11 mouse cellular contexts compared by ENCODE assay signal in the genomic region with DNA sequence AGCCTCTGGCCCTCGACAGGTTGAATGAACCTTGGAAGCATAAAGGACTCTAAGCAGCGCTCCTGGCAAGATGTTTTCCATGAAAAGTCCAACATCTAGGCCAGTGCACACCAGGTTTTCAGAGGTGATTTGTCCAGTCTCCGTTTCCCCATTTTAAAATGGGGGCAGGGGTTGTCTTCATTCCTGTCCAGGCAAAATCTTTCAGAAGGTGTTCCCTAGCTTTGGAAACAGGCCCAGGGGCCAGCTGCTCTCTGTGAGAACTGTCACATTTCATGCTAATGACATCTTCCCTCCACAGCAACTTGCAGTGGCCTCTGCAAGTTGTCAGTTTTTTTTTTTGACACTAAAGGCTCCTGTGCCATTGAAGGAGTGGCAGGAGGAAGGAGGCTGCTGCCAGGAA.
DNase-seq lines count a peak whose midpoint lies in the region; ATAC-seq lines count a peak whose summit lies in the region.
"Had no signal": no experiment of that assay in that cellular context is flagged by ENCODE, and none has a peak within 500 bp of the region (broad histone marks: within the 10 kb centered on the region; RNA-seq: fewer than 3 reads in every experiment).

No protein-coding gene starts in this region.

- peaks cover 45% of the 10 kb centered on the region for H3K4me1 ChIP-seq in forebrain, embryonic 12.5 days
- peaks cover 47% of the 10 kb centered on the region for H3K4me1 ChIP-seq in midbrain, embryonic 14.5 days (ENCODE audit: control insufficient read depth, insufficient read depth, low read length)
- H3K4me1 ChIP-seq: liver, embryonic 13.5 days had no signal

- no peak overlapping the region for H3K4me3 ChIP-seq in forebrain, embryonic 12.5 days (replicated peaks)
- H3K4me3 ChIP-seq in midbrain, embryonic 14.5 days (replicated peaks; ENCODE audit: low read depth, low read length): no peak overlapping the region
- H3K4me3 ChIP-seq: gastrocnemius, adult 2 months; liver, embryonic 13.5 days had no signal

- WGBS in forebrain, embryonic 12.5 days: 63% methylated on average over 3 of the region's 3 CpGs
- 59% methylated on average over 3 of the region's 3 CpGs for WGBS in midbrain, embryonic 14.5 days

- no peaks in the 10 kb centered on the region for H3K36me3 ChIP-seq in forebrain, embryonic 12.5 days (replicated peaks)
- no peaks in the 10 kb centered on the region for H3K36me3 ChIP-seq in midbrain, embryonic 14.5 days (ENCODE audit: control insufficient read depth, insufficient read depth, low read length)
- H3K36me3 ChIP-seq: liver, embryonic 13.5 days had no signal

- H3K9ac ChIP-seq in forebrain, embryonic 12.5 days: no peak overlapping the region
- H3K9ac ChIP-seq in midbrain, embryonic 14.5 days (replicated peaks; ENCODE audit: low read length): no peak overlapping the region
- H3K9ac ChIP-seq: liver, embryonic 13.5 days had no signal

- H3K27me3 ChIP-seq in forebrain, embryonic 12.5 days: peaks cover 17% of the 10 kb centered on the region
- H3K27me3 ChIP-seq in midbrain, embryonic 14.5 days (ENCODE audit: control insufficient read depth, insufficient read depth, low read length): no peaks in the 10 kb centered on the region

- peak overlapping the region; percentile 59 for H3K4me2 ChIP-seq in forebrain, embryonic 12.5 days
- H3K4me2 ChIP-seq in midbrain, embryonic 14.5 days (ENCODE audit: low read length): peak overlapping the region; percentile 63
- H3K4me2 ChIP-seq: liver, embryonic 13.5 days had no signal

- no peaks in the 10 kb centered on the region for H3K9me3 ChIP-seq in forebrain, embryonic 12.5 days
- no peaks in the 10 kb centered on the region for H3K9me3 ChIP-seq in midbrain, embryonic 14.5 days (ENCODE audit: control insufficient read depth, low read length)
- H3K9me3 ChIP-seq: liver, embryonic 13.5 days had no signal

- ATAC-seq in forebrain, embryonic 12.5 days (ENCODE audit: low FRiP score): no peak
- ATAC-seq in midbrain, embryonic 14.5 days (ENCODE audit: low FRiP score, low TSS enrichment): no peak
- ATAC-seq in inflammation-experienced regulatory T-cells, adult 6 months: no peak

- peak; percentile 18 for DNase-seq in heart, postnatal 4 days
- no peak for DNase-seq in heart, adult 11 months
- DNase-seq in cerebellum, adult 8-10 months: peak; percentile 43
- no peak for DNase-seq in midbrain, embryonic 14.5 days
- DNase-seq in frontal cortex, postnatal 14 days (ENCODE audit: low spot score in 2 of 2): no peak
- DNase-seq in lung, adult 18-20 months: no peak
- DNase-seq: gastrocnemius, adult 2 months; kidney, adult 11 months; liver, embryonic 13.5 days had no signal

- H3K27ac ChIP-seq in forebrain, embryonic 12.5 days: no peak overlapping the region
- H3K27ac ChIP-seq in midbrain, embryonic 14.5 days (replicated peaks; ENCODE audit: low read depth, low read length): no peak overlapping the region
- H3K27ac ChIP-seq: gastrocnemius, adult 2 months; liver, embryonic 13.5 days had no signal

Comparison
In these comparisons a context has a peak if more than half of its experiments do, and no peak if none do; other contexts are left out.
1. DNase-seq: peak in heart, postnatal 4 days (single experiment) and cerebellum, adult 8-10 months (single experiment); none in heart, adult 11 months (single experiment), midbrain, embryonic 14.5 days (single experiment), frontal cortex, postnatal 14 days (0 of 2) and lung, adult 18-20 months (0 of 2).